Mouse (Mus musculus) CH12F3 (cell line): ENCODE data around the gene Nrp1.

Experiments
- in situ Hi-C: fragments of 300-500 bp; cut with MboI; formaldehyde crosslinking; loops from 2 replicates; pipeline ENCODE4 v1.14.3; 2020; ENCODE audit warnings: low sequenced_read_pairs

Gene Nrp1

DNA sequence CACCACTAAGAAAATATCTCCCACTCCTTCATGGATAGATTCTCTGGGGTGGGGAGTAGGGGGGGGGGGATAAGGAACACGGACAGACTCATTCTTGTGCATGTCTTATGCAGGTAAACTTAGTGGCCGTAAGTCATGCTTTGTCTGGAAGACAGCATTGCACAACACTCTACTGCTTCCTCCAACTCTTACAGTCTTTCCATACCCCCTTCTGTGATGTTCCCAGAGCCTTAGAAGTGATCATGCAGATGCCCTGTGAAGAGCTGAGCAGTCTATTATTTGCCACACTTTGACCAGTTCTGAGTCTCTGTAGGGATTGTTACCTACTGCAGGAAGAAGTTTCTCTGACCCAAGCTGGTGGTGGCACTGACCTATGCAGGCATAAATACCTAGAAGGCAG is 98.9 kb downstream of the Nrp1 start:
- in situ Hi-C loops: no loop called here

- in situ Hi-C loops: no loop called here
Observed at GRCm38 (mm10) chr8:128459704-128460103, 101.3 kb downstream of the Nrp1 start.

DNA sequence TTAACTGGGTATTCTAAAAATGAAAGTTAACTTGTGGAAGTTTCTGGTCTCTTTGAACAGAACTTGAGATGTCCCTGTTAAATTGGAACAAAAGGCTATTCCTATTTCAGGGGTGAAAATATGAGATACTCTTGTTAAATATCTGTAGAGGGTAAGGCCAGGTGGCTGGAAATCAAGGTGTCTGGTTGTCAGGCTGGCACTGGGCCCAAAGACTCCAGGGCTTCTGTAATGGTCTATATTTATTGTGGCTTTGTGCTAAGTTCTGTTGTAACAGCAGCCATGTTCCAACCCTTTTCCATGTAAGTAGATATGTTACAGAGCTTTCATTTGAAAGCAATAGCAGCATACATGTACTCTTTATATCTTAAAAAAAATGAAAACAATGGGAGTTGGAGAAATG is 103.3 kb downstream of the Nrp1 start:
- in situ Hi-C loops: no loop called here

DNA sequence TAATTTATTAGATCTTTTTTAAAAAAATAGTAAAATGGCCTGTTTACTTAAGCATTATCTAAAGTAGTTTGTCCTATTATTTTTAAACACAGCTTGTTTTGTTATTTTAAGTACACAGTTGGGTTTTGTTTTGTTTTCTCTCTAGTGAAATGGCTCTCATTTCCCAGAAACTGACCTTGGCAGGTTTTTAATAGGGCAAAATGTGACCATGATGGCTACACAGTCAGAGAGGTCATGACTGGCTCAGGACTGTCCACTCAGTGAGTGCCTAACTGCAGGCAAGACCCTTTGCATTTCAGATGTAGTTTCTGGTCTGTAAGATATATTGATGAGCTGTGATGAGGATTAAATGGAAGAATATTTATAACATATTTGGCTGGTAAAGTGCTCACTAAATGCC is 104.8 kb downstream of the Nrp1 start:
- in situ Hi-C loops: no loop called here

GRCm38 (mm10) chr8:128464056-128464623 is 105.7 kb downstream of the Nrp1 start:
- in situ Hi-C loops: no loop called here

GRCm38 (mm10) chr8:128465553-128465952 is 107.1 kb downstream of the Nrp1 start:
- in situ Hi-C loops: no loop called here

GRCm38 (mm10) chr8:128466681-128467430 is 108.5 kb downstream of the Nrp1 start:
- in situ Hi-C loops: no loop called here

GRCm38 (mm10) chr8:128470097-128470496 is 111.7 kb downstream of the Nrp1 start:
- in situ Hi-C loops: no loop called here

- in situ Hi-C loops: no loop called here
Observed at GRCm38 (mm10) chr8:128471186-128471585, 112.8 kb downstream of the Nrp1 start.

DNA sequence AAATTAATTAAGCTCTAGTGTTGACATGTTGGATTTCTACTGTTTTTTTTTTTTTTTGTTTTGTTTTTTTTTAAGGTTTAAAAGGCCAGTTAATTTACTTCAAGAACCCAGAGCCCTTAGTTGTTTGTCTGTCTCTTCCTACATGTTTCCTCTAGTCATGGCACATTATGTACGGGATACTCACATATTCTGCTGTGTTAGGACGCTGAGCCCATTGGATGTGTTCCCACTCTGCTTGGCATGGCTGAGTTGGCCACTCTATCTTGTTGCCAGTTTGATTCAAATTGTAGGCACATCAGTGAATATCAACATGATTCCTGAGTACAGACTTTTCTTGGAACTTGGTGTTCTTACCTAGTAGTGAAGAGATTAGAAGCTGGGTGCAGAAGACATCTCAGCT is 114.5 kb downstream of the Nrp1 start:
- in situ Hi-C loops: no loop called here

DNA sequence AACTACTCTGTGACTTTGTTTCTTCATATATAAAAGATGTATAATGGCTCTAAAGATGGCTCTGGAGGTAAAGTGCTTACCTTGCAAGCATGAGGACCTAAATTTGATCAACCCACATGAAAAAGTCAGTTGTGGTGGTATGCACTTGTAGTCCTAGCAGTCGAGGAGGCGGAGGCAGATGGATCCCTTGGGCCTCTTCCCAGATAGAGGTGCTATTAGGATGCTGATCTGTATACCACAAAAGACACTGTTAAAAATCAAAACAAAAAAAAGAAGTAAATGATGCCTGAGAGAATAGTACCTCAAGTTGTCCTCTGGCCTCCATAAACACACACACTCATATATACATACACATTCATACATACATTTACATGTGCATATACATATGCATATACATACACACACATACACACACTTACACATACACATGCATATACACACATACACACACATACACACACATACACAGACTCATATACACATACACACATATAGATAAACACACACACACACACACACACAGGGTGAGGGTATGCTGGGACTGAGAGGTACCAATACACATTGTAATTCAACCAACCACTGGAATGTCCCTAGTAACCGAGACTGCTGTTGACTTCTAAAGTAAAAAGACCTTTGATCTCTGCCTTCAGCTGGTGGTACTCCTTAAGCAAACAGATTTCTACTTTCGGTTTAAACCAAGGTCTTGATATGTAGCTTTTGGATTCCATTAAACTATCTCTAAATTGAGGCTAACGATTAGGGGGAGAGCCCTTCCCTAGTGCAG is 115.2 kb downstream of the Nrp1 start:
- in situ Hi-C loops: no loop called here

DNA sequence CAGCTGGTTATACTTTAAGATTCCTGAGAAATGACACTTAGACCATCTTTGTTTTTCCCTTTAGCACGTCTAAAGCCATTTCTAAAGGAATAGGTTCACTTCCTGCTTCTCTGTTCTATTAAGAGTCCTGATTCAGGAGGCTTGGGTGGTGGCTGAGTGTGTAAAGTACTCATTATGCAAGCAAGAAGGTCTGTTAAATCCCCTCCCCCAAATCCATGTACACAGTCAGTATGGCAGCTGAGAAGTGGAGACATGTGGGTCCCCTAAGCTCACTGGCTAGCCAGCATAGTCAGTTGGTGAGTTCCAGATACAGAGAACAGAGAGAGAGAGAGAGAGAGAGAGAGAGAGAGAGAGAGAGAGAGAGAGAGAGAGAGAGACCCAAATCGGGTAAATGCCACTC is 116.2 kb downstream of the Nrp1 start:
- in situ Hi-C loops: loop anchor here (25.0 kb wide), 1 partner anchor 1287 kb away; no protein-coding TSS in a partner anchor

- in situ Hi-C loops: loop anchor here (25.0 kb wide), 1 partner anchor 1289 kb away; no protein-coding TSS in a partner anchor
Observed at GRCm38 (mm10) chr8:128476206-128476605, 117.8 kb downstream of the Nrp1 start.

- in situ Hi-C loops: loop anchor here (25.0 kb wide), 1 partner anchor 1291 kb away; no protein-coding TSS in a partner anchor
Observed at GRCm38 (mm10) chr8:128478017-128478416, 119.6 kb downstream of the Nrp1 start.

- in situ Hi-C loops: loop anchor here (25.0 kb wide), 1 partner anchor 1292 kb away; no protein-coding TSS in a partner anchor
Observed at GRCm38 (mm10) chr8:128479309-128480013, 121.1 kb downstream of the Nrp1 start.

GRCm38 (mm10) chr8:128480896-128481665 is 122.7 kb downstream of the Nrp1 start:
- in situ Hi-C loops: loop anchor here (25.0 kb wide), 1 partner anchor 1294 kb away; no protein-coding TSS in a partner anchor

DNA sequence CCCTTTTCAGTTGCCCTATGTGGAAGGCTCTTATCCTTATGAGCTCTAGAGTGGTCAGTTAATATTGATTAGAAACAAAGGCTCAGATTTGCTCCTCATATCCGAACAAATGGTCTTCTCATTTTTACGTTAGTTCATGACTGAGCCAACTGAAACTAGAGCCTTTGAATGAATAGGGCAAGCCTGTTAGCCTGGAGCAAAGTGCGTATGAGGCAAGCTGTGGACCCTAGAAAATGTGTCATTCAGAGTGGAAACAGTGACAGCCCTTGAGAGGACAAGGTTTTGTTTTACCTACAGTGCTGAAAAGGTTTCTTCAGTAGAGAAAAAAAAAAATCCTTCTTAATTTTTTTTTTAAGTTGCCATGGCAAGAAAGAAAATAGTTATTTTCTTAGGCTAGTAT is 124.9 kb downstream of the Nrp1 start:
- in situ Hi-C loops: loop anchor here (25.0 kb wide), 1 partner anchor 1296 kb away; no protein-coding TSS in a partner anchor

GRCm38 (mm10) chr8:128484720-128485124 is 126.3 kb downstream of the Nrp1 start:
- in situ Hi-C loops: loop anchor here (25.0 kb wide), 1 partner anchor 1297 kb away; no protein-coding TSS in a partner anchor

GRCm38 (mm10) chr8:128486043-128486442 is 127.6 kb downstream of the Nrp1 start:
- in situ Hi-C loops: loop anchor here (25.0 kb wide), 1 partner anchor 1299 kb away; no protein-coding TSS in a partner anchor
